Mouse (Mus musculus) megakaryocyte-erythroid progenitor cell, adult 5-6 weeks (primary cell): ENCODE results near the gene Cox17. TPM values are rescaled to one million over a fixed set of nuclear protein-coding genes. Genes with fewer than 3 reads are reported as not detected.

ENCODE experiments used
- ATAC-seq: replicated peaks from 2 replicates; pipeline ENCODE4 v1.8.0; 2016; ENCODE audit warnings: mild to moderate bottlenecking, inconsistent platforms; ENCODE audit not compliant: severe bottlenecking, poor library complexity, low FRiP score, low TSS enrichment
- total RNA-seq, 2 experiments: library from RNA; stranded (forward) in 1 of 2; stranded (reverse) in 1 of 2; fragments of 200-1000, 215-1000 nt in 1 of 2; fragments of >200 nt in 1 of 2; fragmentation: Nextera tagmentation in 1 of 2; gene quantifications; 2 replicates each; pipeline ENCODE4 v1.2.3; 2014 to 2017

The Cox17 gene
- total RNA-seq, 2 experiments from 2014 or later = 369 to 506 TPM

DNA sequence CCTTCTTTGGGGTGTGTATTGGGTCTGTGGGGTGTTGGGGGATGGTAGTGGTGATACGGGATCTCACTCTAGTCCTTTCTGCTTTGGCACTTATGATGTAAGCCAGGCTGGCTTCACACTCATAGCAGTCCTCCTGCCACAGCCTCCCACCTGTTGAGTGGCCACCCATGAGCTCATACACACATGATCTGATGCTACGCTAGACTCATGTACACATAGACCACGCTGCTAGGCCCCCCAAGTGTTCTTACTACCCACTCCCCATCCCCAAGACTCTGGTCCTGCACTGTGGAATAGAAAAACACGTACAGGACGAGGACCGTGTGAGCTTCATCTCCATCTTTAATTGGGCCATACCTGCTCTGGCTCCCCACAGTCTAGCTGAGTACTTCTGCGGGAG is 22.2 kb downstream of the Cox17 start:
- no peak for ATAC-seq

DNA sequence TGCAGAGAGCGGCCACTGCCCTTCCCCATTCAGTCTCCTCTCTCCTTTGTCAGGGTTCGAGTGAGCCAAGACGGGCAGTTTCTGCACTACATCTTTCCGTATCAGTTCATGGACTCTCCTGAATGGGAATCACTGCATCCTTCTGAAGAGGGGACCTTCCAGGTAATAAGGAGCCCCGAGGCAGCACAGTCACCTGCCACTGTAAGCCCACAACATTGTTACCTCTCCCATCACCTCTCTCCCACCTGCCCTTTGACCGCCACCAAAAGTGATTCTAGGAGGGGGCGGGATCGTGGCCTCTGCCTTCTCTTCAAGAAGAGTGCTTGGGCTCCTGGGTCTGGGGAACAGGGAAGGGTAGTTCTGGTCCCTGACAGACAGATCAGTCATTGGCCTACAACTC is 22.6 kb downstream of the Cox17 start:
- no peak for ATAC-seq

DNA sequence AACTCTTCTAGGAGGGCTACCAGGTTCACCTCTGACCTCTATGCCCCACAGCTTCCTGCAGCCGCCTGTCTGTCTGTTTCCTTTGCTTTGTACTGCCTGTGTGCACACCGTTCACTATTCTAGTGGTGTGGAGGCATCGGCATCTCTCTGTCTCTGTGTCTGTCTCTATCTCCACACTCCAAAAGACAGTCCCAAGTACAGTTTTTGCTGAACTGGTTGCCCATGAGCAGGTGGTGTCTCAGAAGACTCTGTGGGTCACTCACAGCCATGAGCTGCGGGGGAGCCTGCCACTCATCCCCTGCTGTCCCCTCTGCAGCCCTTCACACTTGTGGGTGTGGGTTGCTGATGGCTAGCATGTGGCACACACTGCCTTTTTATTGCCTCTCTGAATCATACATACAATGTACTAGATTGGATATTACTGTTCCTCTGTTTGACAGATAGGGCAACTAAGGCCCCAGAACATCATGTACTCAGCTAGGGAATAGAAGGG is 23.2 kb downstream of the Cox17 start:
- no peak for ATAC-seq

DNA sequence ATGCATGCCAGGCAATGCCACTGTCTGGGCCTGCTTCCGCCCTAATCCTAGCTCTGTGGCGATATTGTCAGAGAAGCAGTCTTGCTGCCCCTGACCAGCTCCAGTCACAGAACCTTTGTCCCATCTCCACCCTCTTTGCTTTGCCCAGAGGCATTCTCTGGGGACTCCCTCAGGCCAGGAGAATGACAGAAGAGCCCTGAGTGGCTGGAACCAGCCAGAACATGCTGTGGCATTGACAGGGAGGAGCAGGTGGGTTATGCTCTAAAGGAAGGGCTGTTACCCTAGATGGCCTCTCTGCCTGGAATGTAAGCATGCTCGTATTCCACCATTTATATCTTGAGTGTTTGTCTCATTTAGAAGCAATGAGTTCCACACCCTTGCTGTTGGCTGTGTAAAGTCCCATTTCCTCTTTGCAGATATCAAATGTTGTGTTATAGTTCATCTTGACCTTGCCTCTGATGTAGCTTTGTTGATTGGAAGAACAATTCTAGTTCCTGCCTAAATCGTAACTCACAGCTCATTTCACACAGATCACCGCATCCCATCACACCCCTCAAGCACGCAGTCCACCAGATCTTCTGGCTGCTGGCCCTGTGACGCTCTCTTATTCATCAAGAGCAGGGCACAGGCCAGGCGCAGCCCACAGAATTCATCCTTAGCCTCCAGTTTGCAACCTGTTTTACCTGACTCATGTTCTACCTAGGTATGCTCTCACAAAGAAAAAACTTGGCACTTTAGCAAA is 24.0 kb downstream of the Cox17 start:
- no peak for ATAC-seq

DNA sequence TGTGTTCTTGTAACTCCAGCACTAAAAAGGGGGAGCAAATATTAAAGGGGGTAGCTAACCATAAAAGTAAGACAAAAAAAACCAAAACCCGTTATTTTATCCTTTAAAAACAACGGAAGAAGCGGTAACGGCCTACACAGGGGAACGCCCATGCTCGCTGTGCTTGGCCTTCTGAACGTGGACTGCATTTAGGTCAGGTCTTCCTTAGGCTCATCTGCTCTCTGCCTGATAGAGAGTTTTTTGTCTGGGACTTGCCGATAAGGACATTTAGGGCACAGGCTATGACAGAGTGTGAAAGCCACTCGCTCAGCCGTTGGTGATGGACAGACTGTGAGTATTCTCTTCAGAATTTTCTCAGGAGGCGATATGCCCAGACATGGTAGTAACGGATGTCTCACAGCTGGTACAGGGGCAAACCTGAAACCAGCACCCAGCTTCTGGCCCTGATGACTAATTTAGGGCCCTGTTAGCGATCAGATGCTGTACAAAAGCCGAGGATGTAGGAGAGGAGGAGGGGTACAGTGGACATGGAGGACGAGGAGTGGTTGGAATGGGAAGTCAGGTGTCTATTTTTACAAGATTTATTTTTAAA is 25.0 kb downstream of the Cox17 start:
- ATAC-seq = peak; percentile 89

DNA sequence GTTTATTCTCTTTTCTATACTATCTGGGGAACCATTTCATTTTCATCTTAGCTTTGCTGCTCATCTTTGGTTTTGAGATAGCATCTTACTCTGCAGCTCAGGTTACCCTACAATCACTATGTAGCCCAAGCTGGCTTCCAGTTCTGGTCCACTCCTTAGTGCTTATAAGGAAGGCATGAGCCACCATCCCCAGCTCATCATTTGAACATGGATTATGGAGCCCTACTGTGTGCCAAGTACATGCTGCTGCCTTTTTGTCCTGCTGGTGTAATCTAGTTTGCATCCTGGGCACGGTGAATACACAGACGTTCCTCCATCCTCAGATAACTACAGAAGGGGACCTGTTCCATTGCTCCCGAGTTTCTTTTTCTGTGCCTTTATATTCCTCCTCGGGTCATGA is 26.1 kb downstream of the Cox17 start:
- no peak for ATAC-seq

DNA sequence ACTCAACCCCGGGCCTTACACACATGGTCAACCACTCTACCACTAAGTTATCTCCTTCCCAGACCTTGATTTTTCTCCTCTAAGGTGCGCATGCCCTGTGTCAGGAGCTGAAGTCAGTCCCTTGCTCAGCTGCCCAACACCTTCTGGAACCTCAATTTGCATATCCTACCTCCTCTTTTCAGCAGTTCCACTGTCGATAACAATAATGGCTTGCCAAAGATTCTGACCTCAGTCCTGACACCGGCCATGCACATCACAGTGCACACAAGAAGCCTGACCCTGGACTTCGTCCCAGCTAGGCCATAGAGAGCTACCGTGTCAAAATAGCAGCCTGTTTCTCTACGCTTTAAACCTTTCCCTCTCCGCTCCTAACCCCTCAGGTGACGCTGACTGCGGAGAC is 26.6 kb downstream of the Cox17 start:
- ATAC-seq = no peak

DNA sequence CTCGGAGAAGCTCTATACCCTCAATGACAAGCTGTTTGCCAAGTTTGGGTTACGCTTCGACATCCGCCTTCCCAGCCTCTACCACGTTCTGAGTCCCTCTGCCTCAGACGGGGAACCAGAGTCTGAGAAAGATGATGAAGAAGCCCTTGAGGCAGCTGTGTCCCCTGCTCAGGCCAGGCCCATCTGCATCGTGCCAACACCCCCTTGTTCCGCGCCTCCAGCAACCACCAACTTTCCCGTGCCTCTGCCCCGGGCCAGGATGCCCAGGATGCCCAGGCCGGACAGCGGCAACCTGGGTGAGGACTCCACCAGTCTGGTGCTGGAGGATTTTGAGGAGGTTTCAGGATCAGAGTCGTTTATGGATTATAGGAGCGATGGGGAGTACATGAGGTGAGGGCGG is 27.1 kb downstream of the Cox17 start:
- no peak for ATAC-seq

DNA sequence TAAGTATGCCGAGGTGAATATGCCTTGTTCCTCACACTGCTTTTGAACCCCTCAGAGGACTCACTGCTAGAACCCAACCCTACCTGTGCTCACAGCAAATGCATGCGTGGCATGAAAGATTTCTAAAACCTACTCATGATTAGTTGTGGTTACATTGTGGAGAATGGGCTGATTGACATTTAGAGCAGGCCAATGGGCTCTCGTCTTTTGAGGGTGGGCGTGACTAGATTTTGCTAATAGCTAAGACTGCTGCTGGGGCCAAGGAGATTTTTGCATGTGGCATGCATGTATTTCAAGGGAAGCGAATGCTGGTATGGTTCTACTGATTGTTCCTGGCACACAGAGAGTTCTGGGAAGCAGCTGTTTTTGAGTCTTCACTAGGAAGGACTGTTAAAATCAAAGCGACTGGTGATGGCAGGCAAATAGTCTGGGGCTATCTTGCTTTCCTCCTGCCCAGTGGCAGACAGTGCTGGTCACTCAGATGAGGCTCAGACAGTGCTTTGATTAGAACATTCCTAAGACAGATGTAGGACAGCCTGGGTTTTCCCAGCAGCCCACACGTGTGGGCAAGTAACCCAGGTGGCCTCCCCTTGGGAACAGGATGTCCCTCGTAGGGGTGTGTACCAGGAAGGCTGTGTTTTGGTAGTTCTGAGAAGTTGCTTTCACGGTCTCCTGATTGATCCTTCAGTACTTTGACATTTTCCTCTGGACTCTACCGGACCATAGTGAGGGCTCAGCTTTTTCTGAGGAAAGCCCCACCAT is 27.8 kb downstream of the Cox17 start:
- peak; percentile 56 for ATAC-seq

DNA sequence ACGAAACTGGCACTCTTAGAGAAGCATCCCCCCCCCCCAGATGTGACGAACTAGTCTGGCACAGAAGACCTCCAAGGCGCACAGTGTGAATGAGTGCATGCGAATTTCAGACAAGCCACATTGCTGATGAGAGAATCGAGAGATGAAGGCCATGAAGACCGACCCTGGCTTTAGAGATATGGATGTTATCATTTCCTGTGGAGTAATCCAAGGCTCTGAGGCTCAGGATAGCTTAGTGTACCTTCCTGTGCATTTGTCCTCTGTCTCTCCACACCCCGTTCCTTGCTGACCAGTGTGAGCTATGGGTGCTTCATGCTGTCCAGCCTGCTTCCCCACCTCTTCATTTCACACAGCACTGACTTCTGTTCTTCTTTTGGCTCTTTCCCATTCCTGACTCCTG is 28.4 kb downstream of the Cox17 start:
- ATAC-seq = no peak

DNA sequence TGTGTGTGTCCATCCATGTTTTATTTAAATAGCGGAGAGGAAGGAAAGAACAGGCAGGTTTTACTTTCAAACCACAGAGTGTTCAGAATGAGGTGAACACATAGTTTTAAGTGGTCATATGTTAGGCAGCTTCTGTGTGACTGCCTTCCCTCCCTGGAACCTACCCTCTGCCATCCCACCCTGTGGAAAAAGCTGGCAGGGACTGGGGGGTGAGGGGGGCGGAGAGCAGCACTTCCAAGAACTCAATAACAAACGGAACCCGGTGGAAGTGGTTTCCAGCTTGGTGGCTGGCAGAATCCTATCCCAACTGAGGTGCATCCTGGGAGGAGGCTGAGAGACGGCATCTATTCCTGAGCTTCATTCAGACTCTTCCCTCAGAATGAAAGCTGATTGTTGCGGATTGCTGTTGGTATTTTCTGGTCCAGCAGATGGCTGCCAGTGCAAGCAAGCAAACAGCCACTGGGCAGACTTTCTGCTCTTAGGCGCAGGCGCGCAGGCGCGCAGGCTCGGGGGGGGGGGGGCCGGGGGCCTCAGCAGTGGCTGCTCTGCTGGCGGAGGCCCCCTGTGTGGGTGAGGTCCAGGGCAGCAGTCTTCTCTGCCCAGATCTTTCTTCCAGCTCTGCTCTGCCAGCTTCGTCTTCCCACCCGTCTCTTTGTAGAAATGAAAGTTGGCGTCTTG is 29.5 kb downstream of the Cox17 start:
- no peak for ATAC-seq

DNA sequence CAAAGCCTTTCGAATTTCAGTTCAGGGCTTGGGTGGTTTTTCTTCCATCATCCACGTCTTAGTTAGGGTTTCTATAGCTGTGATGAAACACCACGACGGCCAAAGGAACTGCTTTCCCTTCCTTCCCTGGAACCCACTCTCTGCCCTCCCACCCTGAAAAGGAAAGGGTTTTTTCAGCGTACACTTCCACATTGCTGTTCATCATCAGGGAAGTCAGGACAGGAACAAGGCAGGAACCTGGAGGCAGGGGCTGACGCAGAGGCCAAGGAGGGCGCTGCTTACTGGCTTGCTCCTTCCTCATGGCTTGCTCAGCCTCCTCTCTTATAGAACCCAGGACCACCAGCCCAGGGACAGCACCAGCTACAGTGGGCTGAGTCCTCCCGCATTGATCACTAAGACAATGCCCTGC is 30.1 kb downstream of the Cox17 start:
- ATAC-seq = no peak

DNA sequence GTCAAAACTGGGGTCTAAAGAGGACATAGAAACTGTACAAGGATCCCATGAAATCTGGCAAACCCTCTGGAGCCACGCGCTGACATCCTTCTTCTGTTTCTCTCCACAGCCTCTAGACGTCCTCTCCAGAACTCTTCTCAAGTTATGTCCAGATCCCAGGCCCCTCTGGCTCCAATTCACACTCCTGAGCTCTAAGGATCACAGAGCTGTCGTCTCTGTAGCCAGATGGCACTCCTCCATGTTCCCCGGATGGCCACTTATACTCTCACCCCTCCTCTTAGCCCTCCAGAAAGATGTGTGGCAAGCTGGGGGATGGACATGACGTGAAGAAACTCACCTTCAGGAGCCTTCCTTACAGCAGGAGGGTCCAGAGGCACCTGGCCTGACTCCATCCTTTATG is 30.8 kb downstream of the Cox17 start:
- ATAC-seq = no peak

DNA sequence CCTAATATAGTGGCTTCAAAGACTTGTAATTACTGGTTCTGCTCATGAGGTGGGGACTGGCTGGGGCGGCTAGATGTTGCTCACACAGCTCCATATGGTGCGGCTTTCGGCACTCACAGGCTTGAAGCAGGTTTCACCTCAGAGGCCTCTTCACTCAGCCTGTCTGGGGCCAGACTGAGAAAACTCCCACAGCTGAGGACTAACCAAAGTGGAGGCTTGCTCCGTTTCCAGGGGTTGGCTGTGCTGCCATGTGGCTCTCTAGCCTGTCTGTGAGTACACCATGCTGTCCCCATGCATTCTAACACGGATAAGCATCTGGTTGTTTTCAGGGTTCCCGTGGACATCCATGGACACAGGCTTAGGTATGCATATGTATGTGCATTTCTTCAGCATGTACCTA is 31.8 kb downstream of the Cox17 start:
- ATAC-seq = no peak

DNA sequence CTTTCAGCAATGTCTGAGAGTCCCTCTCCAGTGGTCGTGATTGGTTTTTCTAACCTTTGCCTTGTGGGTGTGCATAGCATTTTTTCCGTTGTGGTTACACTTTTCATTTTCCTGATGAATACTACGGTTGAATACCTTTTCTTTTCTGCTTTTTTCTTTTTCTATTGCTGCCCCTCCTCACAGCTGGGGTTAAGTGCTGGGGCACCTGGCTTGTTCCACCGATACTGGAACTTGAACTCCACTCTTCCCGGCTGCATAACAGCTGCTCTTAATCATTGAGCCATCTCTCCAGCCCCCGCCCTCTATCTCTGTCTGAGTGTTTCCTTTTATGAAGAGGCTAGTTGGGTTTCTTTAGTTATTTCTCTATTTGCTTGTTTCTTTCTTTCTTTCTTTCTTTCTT is 32.3 kb downstream of the Cox17 start:
- ATAC-seq = no peak

DNA sequence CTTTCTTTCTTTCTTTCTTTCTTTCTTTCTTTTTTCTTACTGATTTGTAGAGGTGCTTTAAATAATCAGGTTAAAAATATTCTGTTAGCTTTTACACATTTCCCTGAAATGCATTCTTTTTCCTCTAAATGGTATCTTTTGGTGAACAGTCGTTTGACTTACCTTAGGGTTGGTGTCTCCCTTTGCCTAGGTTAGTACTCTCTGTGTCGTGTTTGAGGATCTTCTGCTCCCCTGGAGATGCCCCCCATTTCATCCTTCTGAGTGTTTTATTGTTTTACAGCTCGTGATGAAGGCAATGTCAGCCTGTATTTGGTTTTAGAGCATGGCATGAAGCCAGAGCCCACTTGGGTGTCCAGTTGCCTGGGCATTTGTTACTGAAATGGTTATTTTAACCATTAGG is 32.7 kb downstream of the Cox17 start:
- no peak for ATAC-seq

DNA sequence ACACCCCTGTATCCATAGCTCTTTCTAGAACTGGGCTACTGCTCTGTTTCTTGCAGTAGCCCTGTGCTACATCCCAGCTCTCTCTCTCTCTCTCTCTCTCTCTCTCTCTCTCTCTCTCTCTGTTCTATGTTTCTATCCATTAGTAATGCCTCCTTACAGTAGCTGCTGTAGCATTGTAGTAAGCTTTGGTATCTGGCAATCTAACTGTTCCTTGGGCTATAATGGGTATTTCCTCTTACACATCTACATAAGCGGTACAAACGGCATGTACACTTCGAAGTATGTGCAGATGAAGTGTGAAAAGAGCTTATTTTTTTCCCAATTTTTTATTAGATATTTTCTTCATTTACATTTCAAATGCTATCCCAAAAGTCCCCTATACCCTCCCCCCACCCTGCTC is 33.1 kb downstream of the Cox17 start:
- no peak for ATAC-seq

DNA sequence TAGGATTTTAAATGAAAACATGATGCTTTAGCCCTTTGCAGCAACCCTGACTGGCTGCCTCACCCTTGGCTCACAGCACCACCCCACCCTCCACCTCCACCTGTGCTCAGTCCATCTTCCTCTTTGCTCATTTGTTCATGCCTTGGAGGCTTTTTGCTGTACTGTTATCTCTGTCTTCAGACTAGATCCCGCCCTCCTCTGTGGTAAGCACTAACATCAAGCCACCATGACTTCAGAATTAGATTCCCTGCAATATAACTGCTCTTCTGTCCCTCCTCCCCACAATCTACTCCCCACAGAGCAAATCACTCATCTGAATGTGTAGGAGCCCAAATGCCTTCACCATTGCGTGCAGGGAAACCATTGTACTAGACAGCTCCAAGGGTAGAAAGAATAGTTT is 36.9 kb downstream of the Cox17 start:
- ATAC-seq = peak; percentile 92

DNA sequence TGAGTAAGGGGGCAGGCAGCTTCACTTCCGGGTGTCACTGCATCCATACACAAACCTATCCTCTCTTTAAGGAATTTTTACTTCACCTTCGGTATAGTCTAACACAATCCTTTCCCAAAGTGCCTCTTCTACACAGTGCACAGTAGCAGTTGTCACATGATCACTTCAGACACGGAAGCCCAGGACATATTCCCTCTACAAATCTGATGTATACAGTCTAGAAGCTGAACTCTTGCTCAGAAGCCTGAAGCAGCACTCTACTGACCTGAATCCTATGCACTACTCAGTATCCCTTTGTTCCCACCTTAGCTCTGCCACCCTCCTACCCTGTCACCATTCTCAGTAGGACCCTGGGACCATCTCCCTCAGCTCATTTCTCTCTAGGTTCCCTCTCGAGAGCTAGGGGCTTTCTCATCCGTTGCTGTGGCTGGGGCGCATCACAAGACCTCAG is 38.4 kb downstream of the Cox17 start:
- no peak for ATAC-seq

DNA sequence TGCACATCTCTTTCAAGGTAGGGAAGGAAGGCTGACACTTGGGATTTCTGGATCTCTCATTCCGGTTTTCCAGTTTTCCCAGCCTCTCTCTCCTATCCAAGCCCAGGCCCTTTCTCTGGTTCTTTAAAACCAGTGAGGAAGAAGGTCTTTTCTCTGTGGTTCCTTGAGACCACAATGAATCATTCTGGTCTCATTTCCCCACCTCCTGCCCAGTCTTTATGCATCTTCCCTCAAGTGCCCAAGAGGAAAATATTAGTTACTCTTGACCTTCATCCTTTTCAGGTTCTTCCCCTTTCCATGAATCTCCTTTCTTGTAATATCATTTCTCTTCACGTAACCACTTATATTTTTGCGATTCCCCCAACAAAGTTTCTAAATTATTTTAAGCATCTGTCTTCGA is 38.9 kb downstream of the Cox17 start:
- no peak for ATAC-seq
